In genomic region chr9:106179964-106180363, GRCm38 (mm10) we compare ENCODE assay signal across 24 mouse cellular contexts. TPM values are rescaled to one million over a fixed set of nuclear protein-coding genes. Genes with fewer than 3 reads are reported as not detected.
DNase-seq lines count a peak whose midpoint lies in the region; TF ChIP-seq lines count a peak whose summit lies in the region.
"Had no signal": no experiment of that assay in that cellular context is flagged by ENCODE, and none has a peak within 500 bp of the region (broad histone marks: within the 10 kb centered on the region; RNA-seq: fewer than 3 reads in every experiment).

No protein-coding gene starts in this region.

- H3K4me1 ChIP-seq in E14TG2a.4 (replicated peaks; ENCODE audit: low read depth, low read length) (peaks cover 86% of the 10 kb centered on the region), ES-E14 (ENCODE audit: control insufficient read depth in 2 of 2, insufficient read depth in 2 of 2, low read length in 2 of 2, poor library complexity in 1 of 2) (peaks cover 6 to 7% of the 10 kb centered on the region in 2 experiments; a peak in 3 of 4 replicates), MEL (ENCODE audit: control insufficient read depth in 1 of 2, insufficient read depth in 2 of 2, low read length in 2 of 2) (peaks cover 0 to 5% of the 10 kb centered on the region in 2 experiments; a peak in 3 of 4 replicates)
- H3K4me1 ChIP-seq in lung, adult 2 months (ENCODE audit: control insufficient read depth, insufficient read depth, low read length), result peaks cover 8% of the 10 kb centered on the region

- no peak overlapping the region for H3K9ac ChIP-seq in ES-E14 (ENCODE audit: insufficient read depth, low read depth, low read length, poor library complexity, severe bottlenecking)
- H3K9ac ChIP-seq in MEL (ENCODE audit: control insufficient read depth, low read depth, low read length, poor library complexity, severe bottlenecking), result no peak overlapping the region

- 87% methylated on average over 3 of the region's 3 CpGs for WGBS in lung, adult 2 months

- DNase-seq in ES-E14 (ENCODE audit: low read depth, low spot score), result no peak
- no peak for DNase-seq in MEL (ENCODE audit: low read depth, low spot score)
- no peak for DNase-seq in neural tube, embryonic 10.5 days (ENCODE audit: extremely low spot score, low spot score)
- no peak for DNase-seq in lung, adult 2 months
- DNase-seq in layer of hippocampus, adult 9-11 months, result no peak
- DNase-seq: adrenal gland, adult 2 months; adrenal gland, adult 8-10 months; adrenal gland, postnatal 10 days; adrenal gland, postnatal 14 days; adrenal gland, postnatal 25 days; adrenal gland, postnatal 36 days; B cell, adult 2 months; cerebellum, adult 11 months; cerebellum, adult 11-12 months; cerebellum, adult 18-20 months; cerebellum, adult 2 months; cerebellum, adult 8-10 months; cerebellum, adult 9-10 months had no signal

- no peak for TF ChIP-seq POLR2A in MEL (IDR thresholded peaks at IDR 0.05; ENCODE audit: control insufficient read depth in 1 of 2, insufficient read depth in 1 of 2, low read depth in 1 of 2, low read length in 2 of 2, poor library complexity in 1 of 2)
- TF ChIP-seq POLR2A in lung, adult 2 months (IDR thresholded peaks at IDR 0.05; ENCODE audit: borderline replicate concordance, extremely low read depth, low read depth, low read length), result no peak

- no peak for TF ChIP-seq RAD21 in MEL (IDR thresholded peaks at IDR 0.05; ENCODE audit: low read depth, low read length)

- peak overlapping the region; percentile 58; the same call in 1 of the 2 replicates for H3K27ac ChIP-seq in ES-E14 (ENCODE audit: insufficient read depth, low read depth, low read length, poor library complexity, severe bottlenecking)
- no peak overlapping the region for H3K27ac ChIP-seq in MEL (ENCODE audit: control insufficient read depth, low read depth, low read length)

- H3K36me3 ChIP-seq in E14TG2a.4 (ENCODE audit: insufficient read depth, low read length) (peaks cover 100% of the 10 kb centered on the region), ES-E14 (ENCODE audit: control insufficient read depth, insufficient read depth, low read length, poor library complexity, severe bottlenecking) (peaks cover 52% of the 10 kb centered on the region), MEL (ENCODE audit: control insufficient read depth in 1 of 2, insufficient read depth in 2 of 2, low read length in 2 of 2) (peaks cover 9 to 59% of the 10 kb centered on the region in 2 experiments)

- 0 out of 2 replicates have a peak overlapping the region, but pooled peaks have one; percentile 2 for H3K4me3 ChIP-seq in E14TG2a.4 (replicated peaks; ENCODE audit: low read length)
- H3K4me3 ChIP-seq in ES-E14 (ENCODE audit: insufficient read depth in 1 of 2, low read depth in 1 of 2, low read length in 2 of 2, poor library complexity in 1 of 2, severe bottlenecking in 1 of 2), result peak overlapping the region in 1 of 2 experiments; percentile 8; a peak in 1 of 4 replicates
- H3K4me3 ChIP-seq in MEL (ENCODE audit: control insufficient read depth in 1 of 2, insufficient read depth in 1 of 2, low read depth in 2 of 2, low read length in 2 of 2), result no peak overlapping the region
- no peak overlapping the region for H3K4me3 ChIP-seq in lung, adult 2 months (replicated peaks; ENCODE audit: extremely low read depth, low read depth, low read length)

- in situ Hi-C loops in ES-E14 (cut with MboI; ENCODE audit: low sequenced_read_pairs in 2 of 2, unreplicated experiment in 2 of 2), result no loop called here

- TF ChIP-seq EP300 in MEL (IDR thresholded peaks at IDR 0.05; ENCODE audit: low read depth in 1 of 2, low read length in 2 of 2), result no peak

- no peaks in the 10 kb centered on the region for H3K9me3 ChIP-seq in E14TG2a.4 (ENCODE audit: low read length)
- no peaks in the 10 kb centered on the region for H3K9me3 ChIP-seq in ES-E14 (ENCODE audit: control insufficient read depth, insufficient read depth, low read depth, low read length)
- H3K9me3 ChIP-seq in MEL (replicated peaks; ENCODE audit: insufficient read depth, low read length), result no peaks in the 10 kb centered on the region
- H3K9me3 ChIP-seq: G1E had no signal

- peaks cover 24% of the 10 kb centered on the region for H3K79me2 ChIP-seq in MEL (ENCODE audit: control insufficient read depth, insufficient read depth, low read length, poor library complexity)

- TF ChIP-seq CTCF in E14TG2a.4 (conservative IDR thresholded peaks at IDR 0.05; ENCODE audit: low read length) (no peak), MEL (IDR thresholded peaks at IDR 0.05 in 2 of 3, conservative IDR thresholded peaks at IDR 0.05 in 1 of 3; ENCODE audit: control insufficient read depth in 1 of 3, insufficient read depth in 1 of 3, low read depth in 2 of 3, low read length in 3 of 3, poor library complexity in 1 of 3, severe bottlenecking in 1 of 3) (no peak)
- no peak for TF ChIP-seq CTCF in lung, adult 2 months (IDR thresholded peaks at IDR 0.05; ENCODE audit: insufficient read depth, low read length)

- no peaks in the 10 kb centered on the region for H3K27me3 ChIP-seq in E14TG2a.4 (ENCODE audit: insufficient read depth, low read length)
- no peaks in the 10 kb centered on the region for H3K27me3 ChIP-seq in MEL (ENCODE audit: control insufficient read depth in 1 of 2, insufficient read depth in 2 of 2, low read length in 2 of 2)
- H3K27me3 ChIP-seq: CH12.LX, Patski had no signal

TF ChIP-seq in ES-E14, 5 proteins besides CTCF, POLR2A, EP300 and RAD21:
- peak; percentile 62 for TF ChIP-seq ZNF384 (IDR thresholded peaks at IDR 0.05; ENCODE audit: low read depth, low read length)
- no peak for TF ChIP-seq HCFC1 (IDR thresholded peaks at IDR 0.05; ENCODE audit: borderline replicate concordance, insufficient read depth, low read length)
- no peak for TF ChIP-seq MAFK (IDR thresholded peaks at IDR 0.05; ENCODE audit: insufficient read depth, low read depth, low read length)
- TF ChIP-seq ZC3H11A (IDR thresholded peaks at IDR 0.05; ENCODE audit: borderline replicate concordance, low read depth, low read length), result no peak
- peak; percentile 26; the same call in 1 of the 2 replicates for TF ChIP-seq CHD2 (IDR thresholded peaks at IDR 0.05; ENCODE audit: low read depth, low read length)

TF ChIP-seq in MEL, 35 proteins besides CTCF, POLR2A, EP300 and RAD21:
- no peak for TF ChIP-seq RCOR1 (IDR thresholded peaks at IDR 0.05; ENCODE audit: low read depth, low read length)
- peak; percentile 78 for TF ChIP-seq ZNF384 (IDR thresholded peaks at IDR 0.05; ENCODE audit: low read depth, low read length)

RNA-seq across cellular contexts. Expression of gene Wdr82, which starts 9.2 kb away (rescaled TPM):
- 83.7 and 95.8 TPM in 2 replicates for total RNA-seq in ES-E14 (2012; rRNA removed)
- total RNA-seq in MEL (2012; rRNA removed), result 72.2 and 78.0 TPM in 2 replicates
- 100 to 1,000 TPM in 1 of 2 experiments, 10 to 100 TPM in 1; 41.7 to 108 TPM for polyA plus RNA-seq in MEL (2012; ENCODE audit: insufficient read depth in 1 of 2, insufficient read length in 2 of 2, low read depth in 1 of 2, low replicate concordance in 2 of 2, missing spikeins in 1 of 2)
- 47.3 and 49.1 TPM in 2 replicates for polyA plus RNA-seq in lung, adult 2 months (2012; rRNA removed)

RNA-seq across cellular contexts. Expression of gene Ppm1m, which starts 19.6 kb away (rescaled TPM):
- 40.6 and 53.9 TPM in 2 replicates for total RNA-seq in ES-E14 (2012; rRNA removed)
- total RNA-seq in MEL (2012; rRNA removed), result 29.4 and 34.2 TPM in 2 replicates
- 10 to 100 TPM in 1 of 2 experiments, not detected in 1; 47.2 TPM for polyA plus RNA-seq in MEL (2012; ENCODE audit: insufficient read depth in 1 of 2, insufficient read length in 2 of 2, low read depth in 1 of 2, low replicate concordance in 2 of 2, missing spikeins in 1 of 2)
- polyA plus RNA-seq in lung, adult 2 months (2012; rRNA removed), result 60.7 and 67.3 TPM in 2 replicates

RNA-seq across cellular contexts. Expression of gene Glyctk, which starts 22.0 kb away (rescaled TPM):
- total RNA-seq in ES-E14 (2012; rRNA removed), result 3.2 and 5.5 TPM in 2 replicates
- total RNA-seq in MEL (2012; rRNA removed), result 3.1 and 3.2 TPM in 2 replicates
- polyA plus RNA-seq in MEL (2012; ENCODE audit: insufficient read depth in 1 of 2, insufficient read length in 2 of 2, low read depth in 1 of 2, low replicate concordance in 2 of 2, missing spikeins in 1 of 2), result 1 to 10 TPM in 1 of 2 experiments, not detected in 1; 3.3 TPM
- polyA plus RNA-seq in lung, adult 2 months (2012; rRNA removed), result 1.7 and 2.6 TPM in 2 replicates

RNA-seq across cellular contexts. Expression of gene Twf2, which starts 22.9 kb away (rescaled TPM):
- total RNA-seq in ES-E14 (2012; rRNA removed) (135 and 139 TPM in 2 replicates), MEL (2012; rRNA removed) (63.9 and 66.8 TPM in 2 replicates)
- polyA plus RNA-seq in MEL (2012; ENCODE audit: insufficient read depth in 1 of 2, insufficient read length in 2 of 2, low read depth in 1 of 2, low replicate concordance in 2 of 2, missing spikeins in 1 of 2), result 100 to 1,000 TPM in 1 of 2 experiments, not detected in 1; 101 TPM
- 60.9 and 69.0 TPM in 2 replicates for polyA plus RNA-seq in lung, adult 2 months (2012; rRNA removed)

RNA-seq across cellular contexts. Expression of gene Tlr9, which starts 42.4 kb away (rescaled TPM):
- total RNA-seq in ES-E14 (2012; rRNA removed), result 0.09 TPM in 1 of 2 replicates, not detected in the other
- not detected in 2 replicates for total RNA-seq in MEL (2012; rRNA removed)
- not detected for polyA plus RNA-seq in MEL (2012; ENCODE audit: insufficient read depth in 1 of 2, insufficient read length in 2 of 2, low read depth in 1 of 2, low replicate concordance in 2 of 2, missing spikeins in 1 of 2)
- polyA plus RNA-seq in lung, adult 2 months (2012; rRNA removed), result 6.0 and 6.4 TPM in 2 replicates
- polyA plus RNA-seq: C2C12; CD4-positive, CD25-positive, alpha-beta regulatory T cell, adult 4 months; G1E had no signal
